Mouse (Mus musculus) thymus, postnatal 36 days (tissue): ENCODE data around the gene Brca1.
"Not testable (repeated sequence)": the region's sequence is repeated elsewhere in the genome, so short reads cannot be mapped to it uniquely, and the experiment has no call there.

Experiments used
- DNase-seq, 2 experiments: peaks; one replicate each; pipeline ENCODE4 v3.0.0; 2022; ENCODE audit warnings: mixed read lengths in 2 of 2

Gene Brca1

DNA sequence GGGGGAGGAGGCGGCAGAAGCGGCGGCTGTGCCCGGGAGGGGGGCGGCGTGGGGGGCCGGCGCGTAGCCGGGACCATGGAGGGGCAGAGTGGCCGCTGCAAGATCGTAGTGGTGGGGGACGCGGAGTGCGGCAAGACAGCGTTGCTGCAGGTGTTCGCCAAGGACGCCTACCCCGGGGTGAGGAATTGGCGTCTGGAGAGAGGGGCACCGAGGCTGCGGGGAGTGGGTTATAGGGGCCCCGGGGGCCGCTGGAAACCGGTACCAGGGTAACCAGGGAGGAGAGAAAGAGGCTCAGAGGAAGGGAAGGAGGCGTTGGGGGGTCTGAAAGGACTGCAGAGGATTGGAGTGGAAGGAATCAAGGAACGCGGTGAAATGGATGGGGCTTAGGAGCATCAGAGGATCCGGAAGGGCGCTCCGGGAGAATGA lies 83.5 kb downstream of the Brca1 start:
- no peak for DNase-seq

DNA sequence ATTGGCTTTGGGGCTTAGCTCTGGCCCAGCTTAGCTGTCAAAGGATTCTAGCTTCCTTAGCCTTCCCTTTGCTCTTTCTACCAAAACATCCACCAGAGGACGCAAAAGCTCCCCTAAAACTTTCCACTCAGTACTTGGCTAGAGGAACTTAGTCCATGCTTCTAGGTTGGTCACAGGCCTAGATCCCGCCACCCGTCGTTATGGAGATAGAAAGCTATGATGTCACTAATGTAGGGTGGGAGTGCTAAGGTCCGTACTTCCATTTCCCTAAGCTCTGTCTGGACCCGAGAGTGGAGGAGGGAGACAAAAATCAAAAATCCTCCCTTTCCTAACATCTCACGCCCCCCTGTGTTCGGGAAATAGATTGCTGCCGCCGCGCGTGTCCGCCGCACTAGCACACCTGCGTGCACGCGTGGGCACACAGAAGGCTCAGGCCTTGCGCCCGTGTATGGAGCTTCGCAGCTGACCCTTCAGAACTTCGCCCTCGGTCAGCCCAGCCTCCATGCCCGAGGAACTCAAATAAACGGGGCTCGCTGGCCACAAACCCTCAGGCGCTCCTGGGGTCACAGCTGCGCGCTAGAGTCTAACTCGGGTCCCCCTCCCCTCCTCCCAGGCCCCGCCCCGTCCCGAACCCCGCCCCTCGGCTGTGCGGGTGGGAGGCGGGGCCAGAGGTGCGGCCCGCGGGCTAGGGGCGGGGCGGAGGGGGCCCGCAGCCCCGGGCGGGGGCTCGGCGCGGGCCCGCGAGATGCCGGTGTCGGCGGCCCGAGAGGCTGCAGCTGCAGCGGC lies 84.1 kb downstream of the Brca1 start:
- peak; percentile 75 to 79 for DNase-seq

DNA sequence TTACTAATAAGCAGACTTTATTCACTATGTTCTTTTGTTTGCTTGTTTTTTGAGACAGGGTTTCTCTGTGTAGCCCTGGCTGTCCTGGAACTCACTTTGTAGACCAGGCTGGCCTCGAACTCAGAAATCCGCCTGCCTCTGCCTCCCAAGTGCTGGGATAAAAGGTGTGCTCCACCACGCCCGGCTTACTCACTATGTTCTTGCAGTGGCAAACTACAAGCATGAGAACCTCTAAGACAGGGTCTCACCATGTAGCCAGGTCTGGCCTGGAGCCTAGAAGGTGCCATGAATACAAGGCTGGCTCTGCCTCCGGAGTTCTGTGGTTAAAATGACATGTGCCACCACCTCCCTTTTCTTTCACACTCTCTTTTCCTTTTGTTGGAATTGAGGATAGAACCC lies 85.2 kb downstream of the Brca1 start:
- not testable (repeated sequence) for DNase-seq

DNA sequence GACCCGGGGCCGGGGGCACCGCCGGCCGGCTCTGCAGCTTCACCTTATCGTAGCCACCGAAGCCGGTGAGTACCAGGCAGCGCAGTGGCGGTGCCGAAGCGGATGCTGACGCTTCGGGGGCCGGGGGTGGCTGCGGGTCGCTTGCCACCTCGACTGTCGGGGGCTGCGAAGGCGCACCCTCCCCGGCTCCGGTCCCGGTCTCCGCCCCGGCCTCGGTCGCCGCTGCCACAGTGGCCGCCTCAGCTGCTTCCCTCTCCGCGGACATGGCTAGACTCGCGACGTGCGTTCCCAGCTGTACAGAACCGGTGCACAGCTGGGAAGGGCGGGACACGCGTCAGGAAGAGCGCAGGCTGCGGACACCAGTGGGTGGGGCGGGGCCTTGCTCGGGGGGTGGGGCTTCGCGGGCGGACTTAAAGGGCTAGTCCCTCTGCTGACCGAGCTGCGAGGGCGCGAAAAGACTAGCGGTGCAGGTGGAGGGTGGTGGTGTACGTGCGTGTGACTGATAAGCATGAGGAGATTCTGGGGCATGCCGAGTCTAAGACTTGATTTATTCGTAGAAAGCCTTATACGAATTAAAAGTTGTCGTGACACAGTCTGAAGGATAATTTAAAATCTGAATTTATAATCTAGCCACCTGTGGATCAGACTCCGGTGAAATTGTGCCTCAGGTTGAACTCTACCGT lies 85.7 kb downstream of the Brca1 start, which contains the start of gene Vat1:
Gene Vat1 (minus strand): TSS at position 362 of the 683 bp plus-strand sequence.
- peak; percentile 69 to 73 for DNase-seq

DNA sequence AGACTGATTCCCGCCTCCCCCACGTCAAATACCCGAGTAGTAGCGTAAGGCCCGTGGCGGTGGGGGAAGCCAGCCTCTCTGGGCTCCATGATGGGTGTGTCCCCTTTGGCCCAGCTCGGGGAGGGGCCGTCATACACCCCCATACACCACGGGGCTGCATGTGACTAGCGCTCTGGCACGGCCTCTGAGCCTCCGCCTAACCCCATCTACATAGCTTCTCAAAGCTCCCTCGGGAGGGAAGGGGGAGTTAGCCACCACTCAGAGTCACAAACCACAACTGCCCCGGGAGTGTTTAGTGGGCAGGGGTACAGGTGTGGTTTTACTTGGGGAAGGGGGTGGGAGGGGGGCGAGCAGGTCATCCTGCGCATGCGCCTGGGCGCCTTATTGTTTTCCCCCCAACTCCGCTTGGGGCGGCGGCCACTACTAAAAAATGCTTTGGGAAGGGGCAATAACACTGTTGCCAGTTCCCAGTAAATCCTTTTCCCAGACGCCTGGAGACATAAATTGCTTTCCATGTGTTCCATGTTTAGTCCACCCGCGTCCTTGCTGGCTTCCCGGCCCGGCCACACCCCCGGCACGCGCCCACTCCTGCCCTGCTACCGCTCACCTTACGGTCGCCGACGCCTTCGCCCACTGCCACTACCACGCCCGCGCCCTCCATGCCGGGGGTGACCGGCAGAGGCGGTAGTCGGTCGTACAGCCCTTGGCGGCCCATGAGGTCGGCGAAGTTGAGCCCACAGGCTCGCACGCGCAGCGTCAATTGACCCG lies 86.5 kb downstream of the Brca1 start:
- DNase-seq, result peak; percentile 36 to 57

DNA sequence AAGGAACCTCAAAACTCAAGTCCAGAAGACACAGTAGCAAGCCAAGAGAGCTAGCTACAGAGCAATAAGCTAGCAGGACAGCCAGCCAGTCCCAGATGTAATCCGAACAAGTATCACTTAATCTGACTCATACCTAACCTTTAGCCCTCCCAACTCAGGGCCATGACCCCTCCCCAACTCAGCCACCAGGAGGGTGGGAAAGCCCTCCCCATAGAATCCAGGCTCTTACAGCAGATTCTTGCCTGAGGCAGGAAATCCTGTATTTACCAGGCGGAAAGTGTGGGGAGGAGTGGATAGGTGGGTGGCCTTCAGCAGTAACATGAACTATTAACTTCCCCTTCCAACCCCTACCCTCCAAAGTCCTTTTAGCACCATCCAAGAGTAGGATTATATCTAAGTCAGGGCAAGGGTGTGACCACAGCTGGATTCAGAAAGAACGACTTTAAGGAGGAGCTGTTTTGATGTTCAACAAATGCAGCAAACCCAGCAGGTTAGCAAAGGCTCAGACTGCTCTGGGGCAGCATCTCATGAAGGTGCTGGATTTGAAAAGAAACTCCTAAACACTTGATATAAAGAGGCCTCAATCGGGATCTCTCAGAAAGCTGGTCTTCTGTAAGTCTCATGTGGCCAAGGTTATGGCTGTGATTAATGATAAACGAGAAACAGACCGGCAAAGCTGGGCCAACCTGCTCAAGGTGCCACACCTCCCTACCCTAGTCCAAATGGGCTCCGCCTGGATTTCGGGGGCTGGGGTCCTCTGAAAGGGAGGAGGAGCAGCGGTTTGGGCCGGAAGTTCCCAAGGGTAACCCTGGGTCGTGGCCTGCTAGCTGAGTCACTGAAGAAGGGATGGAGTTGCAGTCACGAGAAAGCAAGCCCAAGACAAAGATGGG lies 87.3 kb downstream of the Brca1 start, which contains the start of gene Rnd2:
Gene Rnd2 (plus strand): TSS at position 789 of the 890 bp plus-strand sequence.
- DNase-seq, result no peak

DNA sequence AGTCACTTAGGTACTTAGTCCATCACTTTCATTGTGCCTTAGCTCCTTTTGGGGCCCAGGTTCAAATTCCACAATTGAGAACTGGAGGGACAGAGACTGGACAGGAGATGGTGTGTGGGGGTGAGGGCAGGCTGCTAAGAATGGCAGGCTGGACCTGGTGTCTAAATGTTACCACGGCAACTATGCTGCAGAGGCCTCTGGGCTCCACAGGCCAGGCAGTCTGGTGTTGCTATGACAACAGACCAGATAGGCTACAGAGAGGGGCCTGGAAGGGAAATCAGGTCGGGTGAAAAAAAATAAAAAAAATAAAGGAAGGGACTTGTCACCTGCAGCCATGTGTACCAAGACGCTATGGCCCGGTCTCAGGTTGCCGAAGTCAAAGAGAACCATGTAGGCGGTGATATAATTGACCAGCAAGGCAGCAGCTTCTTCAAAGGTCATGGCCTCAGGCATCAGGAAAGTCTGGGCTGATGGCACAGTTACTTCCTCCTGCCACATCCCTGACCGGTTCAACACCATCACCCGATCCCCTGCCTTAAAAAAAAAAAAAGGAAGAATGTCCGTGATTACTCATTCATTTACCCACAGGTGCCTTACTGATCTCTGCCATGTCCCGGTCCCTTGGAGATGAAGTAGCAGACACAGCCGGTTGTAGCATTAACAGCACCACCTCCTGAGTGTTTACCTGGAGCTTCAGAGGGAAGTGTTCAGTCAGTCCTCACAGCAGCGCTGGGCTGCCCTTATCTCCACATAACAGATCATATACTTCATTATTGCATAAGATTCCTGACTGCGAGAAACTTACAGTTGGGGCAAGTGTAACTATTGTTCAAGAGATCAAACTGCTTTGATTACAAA lies 88.9 kb downstream of the Brca1 start:
- no peak for DNase-seq

DNA sequence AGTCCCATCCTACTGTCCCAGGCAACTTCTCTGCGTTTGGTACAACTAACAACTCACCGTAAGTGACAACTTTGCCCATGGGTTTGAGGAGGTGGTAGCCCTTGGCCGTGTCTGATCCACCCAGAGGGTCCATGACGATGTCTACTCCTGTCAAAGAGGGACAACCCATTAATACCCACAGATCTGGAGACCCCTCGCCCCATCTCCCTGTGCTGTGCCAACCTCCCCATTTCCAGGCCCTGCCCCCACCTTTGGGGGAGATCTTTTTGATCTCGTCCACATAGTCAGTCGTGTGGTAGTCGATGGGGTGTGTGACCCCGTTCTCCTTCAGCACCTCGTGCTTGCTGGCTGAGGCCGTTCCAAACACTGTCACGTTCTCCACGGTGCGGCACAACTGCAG lies 89.6 kb downstream of the Brca1 start:
- DNase-seq, result no peak

DNA sequence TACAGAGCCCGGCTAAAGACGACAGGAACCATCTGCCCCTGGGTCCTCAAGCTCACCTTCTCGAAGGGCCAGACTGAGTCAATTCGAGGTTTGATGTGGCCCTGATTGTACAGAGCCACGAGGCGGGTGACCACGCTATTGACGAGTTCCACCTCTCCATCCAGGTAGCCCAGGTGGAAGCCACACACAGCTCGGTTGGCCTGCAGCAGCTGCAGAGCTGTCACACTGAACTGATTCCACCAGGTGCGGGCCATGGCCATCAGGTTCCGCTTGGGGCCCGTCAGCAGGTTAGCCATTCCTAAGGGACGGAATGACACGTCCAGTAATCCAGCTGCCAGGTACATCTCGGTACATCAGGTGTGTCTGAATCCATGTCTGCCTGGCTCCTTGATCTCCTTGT lies 91.4 kb downstream of the Brca1 start:
- DNase-seq, result no peak

DNA sequence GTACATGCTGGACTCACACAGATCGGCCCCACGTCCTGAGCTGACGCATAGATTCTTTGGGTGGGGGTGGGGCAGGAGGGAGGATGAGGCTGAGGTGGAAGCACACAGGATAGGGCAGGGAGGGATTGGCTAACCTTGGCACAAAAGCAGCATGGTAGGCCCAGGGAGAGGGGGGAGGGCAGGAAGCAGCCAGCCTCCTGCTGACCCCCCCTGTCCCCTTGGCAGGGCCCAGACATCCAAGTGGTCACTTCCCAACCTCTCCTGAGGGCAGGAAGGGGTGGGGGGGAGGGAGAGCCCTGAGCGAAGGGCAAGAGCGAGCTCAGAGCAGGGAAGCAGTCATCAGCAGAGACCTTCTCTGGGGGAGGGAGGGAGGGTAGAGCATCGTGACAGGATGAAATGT lies 92.0 kb downstream of the Brca1 start:
- no peak for DNase-seq

DNA sequence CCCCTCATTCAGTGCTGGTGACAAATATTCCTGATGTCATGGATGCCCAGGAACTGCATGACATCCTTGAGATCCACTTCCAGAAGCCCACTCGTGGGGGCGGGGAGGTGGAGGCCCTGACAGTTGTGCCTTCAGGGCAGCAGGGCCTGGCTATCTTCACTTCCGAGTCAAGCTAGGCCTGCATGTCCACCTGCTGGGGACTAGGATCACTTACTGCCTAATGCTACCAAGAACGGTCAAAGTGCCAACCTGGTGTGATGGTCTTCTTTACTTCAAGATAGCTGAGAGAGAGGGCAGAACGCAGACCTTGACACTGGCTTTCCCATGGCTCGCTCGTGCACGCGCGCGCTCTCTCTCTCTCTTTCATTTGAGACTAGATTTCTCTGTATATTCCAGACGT lies 93.5 kb downstream of the Brca1 start:
- DNase-seq, result no peak

DNA sequence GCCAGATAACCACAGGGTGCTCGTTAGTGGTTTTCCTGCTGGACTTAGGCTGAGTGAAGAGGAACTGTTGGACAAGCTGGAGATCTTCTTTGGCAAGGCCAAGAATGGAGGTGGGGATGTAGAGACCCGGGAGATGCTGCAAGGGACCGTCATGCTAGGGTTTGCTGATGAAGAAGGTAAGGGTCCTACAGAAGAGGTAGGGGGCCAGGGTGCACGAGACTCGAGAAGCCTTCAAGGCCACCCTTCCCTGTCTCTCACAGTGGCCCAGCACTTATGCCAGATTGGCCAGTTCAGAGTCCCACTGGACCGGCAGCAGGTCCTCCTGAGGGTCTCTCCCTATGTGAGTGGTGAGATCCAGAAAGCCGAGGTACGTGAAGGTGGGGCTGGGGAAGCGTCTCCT lies 94.1 kb downstream of the Brca1 start:
- DNase-seq, result no peak

DNA sequence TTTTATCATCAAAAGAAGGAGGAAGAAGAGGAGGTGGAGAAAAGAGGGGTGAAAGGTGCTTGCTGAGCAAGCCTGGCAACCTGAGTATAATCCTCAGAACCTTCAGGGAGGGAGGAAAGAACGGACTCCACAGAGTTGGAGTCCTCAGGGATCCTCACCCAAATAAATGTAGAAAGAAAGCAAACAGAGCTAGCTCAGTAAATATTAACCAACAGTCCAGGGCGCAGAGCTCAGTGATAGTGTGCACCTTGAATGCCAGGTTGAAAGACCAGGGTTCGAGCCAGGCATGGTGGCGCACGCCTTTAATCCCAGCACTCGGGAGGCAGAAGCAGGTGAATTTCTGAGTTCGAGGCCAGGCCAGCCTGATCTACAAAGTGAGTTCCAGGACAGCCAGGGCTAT lies 96.1 kb downstream of the Brca1 start:
- DNase-seq, result no peak

DNA sequence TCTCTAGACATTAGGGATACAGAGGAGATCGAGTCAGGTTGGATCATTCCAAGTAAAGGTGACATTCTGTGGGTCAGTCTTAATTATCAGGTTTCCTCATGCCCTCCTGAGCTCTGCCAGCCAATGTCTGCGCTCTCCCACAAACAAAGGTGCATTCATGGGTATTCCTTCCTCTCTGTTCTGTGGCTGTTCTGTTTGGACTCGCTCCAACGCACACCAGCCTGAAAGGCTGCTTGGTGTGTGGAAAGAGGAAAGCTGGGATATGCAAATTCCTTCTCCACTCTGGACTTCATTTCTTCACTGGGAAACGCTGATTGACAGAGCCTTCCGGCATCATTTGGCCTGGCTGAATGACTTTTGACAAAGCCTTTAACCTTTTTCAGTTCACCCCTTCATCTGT lies 97.1 kb downstream of the Brca1 start:
- no peak for DNase-seq

DNA sequence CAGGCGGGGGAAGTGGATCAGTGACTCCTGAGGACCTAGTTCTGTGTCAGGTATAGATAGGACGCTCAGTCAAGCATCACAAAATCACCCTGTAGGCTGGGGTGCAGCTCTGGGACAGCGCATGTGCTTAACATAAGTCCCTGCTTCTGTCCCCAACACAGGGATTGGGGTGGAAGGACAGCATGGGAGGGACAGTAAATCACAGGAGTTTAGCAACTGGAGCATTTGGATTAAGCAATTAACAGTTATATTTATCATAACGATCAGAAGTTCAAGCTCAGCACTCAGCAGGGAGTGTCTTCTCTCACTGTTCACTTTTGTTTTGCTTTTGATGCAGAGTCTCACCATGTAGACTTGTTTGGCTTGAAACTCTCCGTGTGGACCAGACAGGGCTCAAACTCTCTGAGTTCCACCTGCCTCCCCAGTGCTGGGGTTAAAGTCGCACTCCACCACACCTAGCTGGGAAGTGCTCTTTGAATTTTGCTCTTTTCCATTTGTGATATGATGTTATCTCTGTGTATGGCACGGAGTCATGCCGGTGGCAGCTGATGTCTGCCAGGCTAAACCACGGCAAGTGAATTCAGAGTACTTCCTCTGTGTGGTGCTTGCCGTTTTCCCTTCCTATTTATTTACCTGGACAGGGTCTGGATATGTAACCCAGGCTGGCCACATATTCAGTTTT lies 99.5 kb downstream of the Brca1 start:
- no peak for DNase-seq

DNA sequence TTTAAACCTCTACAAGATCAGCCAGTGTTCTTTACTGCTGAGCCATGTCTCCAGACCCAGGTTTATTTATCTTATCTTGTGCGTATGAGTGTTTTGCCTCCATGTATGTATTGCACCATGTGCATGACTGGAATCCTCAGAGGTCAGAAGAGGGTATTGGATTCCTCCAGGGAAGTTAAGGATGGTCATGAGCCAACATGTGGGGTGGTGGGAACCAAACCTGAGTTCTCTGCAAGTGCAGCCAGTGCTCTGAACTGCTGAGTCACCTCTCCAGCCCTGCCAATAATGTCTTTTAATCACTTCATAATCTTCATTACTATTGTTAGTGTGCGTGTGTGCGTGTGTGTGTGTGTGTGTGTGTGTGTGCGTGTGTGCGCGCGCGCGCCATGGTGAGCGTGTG lies 100.2 kb downstream of the Brca1 start:
- no peak for DNase-seq

DNA sequence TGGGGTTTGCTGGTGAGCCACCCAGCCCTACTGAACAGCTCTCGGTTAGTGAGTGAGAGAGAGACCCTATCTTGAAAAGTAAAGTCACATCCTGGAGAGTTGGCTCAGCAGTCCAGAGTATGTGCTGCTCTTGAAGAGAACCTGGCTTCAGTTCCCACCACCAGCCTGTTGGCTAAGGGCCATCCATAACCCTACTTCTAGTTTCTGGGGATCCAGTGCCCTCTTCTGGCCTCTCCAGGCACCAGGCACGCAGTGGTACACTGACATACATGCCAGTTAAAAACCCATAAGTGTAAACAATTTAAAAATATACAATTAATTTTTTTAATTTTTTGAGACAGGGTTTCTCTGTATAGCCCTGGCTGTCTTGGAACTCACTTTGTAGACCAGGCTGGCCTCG lies 101.4 kb downstream of the Brca1 start:
- DNase-seq, result peak; percentile 22 to 31

DNA sequence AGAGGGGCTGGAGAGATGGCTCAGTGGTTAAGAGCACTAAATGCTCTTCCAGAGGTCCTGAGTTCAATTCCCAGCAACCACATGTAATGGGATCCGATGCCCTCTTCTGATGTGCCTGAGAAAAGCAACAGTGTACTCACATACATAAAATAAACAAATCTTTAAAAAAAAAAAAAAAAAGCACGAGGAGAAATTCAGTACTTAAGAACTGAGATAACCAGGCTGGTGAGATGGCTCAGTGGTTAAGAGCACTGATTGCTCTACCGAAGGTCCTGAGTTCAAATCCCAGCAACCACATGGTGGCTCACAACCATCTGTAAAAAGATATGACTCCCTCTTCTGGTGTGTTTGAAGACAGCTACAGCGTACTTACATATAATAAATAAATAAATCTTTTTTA lies 102.2 kb downstream of the Brca1 start:
- DNase-seq, result not testable (repeated sequence)

DNA sequence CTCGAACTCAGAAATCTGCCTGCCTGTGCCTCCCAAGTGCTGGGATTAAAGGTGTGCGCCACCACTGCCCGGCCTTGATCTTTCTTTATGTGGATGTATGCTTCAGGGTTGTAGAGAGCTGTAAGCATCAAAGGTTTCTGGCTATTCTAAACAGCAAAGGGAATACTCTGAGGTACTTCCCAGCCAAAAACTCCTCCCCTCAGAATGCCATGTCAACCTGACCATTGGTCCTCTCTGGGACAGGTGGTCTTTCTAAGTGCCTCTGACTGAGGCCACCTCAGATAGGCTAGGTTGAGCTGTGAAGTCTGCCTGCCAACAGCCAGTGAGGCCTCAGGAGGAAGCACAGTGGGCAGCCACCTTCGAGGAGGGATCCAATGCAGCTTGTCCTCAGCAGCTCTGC lies 102.9 kb downstream of the Brca1 start:
- DNase-seq, result no peak

DNA sequence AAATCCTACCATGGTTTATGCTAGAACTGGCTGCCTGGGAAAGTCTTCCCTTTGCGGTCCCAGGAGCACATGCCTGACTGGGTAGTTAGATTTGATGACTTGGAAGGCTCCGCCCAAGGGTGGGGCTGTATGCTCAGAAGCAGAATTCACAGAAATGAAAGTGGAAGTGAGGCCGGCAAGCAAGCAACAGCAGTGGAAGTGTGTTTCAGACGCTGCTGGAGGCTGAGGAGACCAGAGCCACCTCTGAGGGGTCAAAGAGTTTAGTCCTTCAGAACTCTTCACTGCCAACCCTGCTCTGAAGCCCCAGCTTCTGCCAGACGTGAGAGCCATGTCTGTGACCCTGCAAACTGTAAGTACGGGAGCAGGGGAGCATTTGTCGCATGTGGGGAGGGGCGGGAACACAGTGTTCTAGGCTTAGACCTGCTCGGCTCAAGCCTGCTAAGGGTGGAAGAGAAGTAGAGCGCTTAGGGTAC lies 103.4 kb downstream of the Brca1 start, which contains the start of gene Ifi35:
Gene Ifi35 (plus strand): TSS at position 134 of the 473 bp plus-strand sequence.
- peak; percentile 69 to 72 for DNase-seq

DNA sequence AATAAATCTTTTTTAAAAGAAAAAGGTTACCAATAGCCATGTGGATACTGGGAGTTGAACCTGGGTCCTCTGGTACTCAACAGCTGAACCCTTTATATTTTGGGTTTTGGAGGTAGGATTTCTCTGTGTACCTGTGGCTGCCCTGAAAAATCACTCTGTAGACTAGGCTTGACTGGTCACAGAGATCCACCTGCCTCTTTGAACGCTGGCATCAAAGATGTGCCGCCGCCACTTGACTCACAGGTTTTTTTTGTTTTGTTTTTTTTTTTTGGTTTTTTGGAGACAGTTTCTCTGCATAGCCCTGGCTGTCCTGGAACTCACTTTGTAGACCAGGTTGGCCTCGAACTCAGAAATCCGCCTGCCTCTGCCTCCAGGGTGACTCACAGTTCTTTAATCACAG lies 104.0 kb downstream of the Brca1 start:
- DNase-seq, result no peak
